Mouse (Mus musculus): ENCODE measurements around the gene Hirip3.
"Not testable (repeated sequence)": the region's sequence is repeated elsewhere in the genome, so short reads cannot be mapped to it uniquely, and the experiment has no call there.

Gene Hirip3

DNA sequence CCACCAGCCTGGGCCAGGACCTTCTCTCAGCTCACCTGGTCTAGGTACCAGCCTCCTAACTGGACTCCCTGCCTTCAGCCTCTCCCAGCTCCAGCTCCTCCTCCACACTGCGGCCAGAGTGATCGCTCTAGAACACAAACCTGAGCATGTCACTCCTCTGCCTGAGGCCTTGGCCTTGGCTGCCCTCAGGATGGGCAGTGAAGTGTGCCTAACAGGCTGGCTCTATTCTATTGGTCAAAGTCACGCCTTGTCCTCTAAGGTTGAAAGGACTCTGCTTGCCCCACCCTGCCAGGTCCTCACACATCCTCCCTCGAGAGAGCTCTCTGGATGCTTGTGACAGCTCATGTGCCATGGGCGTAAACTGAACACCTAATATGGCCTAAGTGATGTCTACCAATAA, 8.3 kb upstream of the Hirip3 start:
- no peak for DNase-seq (ENCODE audit: low read depth, low spot score)

- DNase-seq (ENCODE audit: low read depth, low spot score), result no peak
Observed at GRCm38 (mm10) chr7:126855641-126856040, 6.1 kb upstream of the Hirip3 start.

DNA sequence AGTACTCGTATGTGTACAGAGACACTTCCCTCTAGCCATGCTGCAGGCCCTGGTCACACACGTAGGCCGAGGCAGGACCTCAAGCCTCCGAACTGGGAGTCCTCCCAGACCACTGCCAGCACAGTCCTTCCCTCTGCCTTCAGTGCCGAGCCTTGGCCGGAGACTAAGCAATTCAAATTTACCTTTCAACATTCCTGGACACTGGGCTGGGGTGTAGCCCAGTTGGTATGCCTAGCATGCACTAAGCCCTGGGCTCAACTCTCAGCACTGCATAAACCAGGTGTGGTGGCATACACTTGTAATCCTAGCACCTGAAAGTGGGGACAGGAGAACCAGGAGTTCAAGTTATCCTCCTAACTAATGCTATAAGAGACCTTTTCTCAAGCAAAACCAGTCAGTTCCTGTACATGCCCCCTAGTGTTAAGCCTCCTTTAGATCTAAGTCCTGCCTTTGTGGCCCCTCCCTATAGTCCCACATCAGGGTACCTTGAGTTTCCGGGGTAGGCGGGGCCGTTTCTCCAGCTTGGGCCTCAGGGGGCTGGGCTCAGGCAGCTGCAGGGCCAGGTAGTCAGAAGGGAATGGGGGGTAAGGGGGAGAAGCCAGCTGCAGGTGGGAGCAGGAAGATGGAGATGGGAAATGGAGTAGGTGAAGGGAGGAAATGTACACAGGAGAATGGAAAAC, 4.9 kb upstream of the Hirip3 start:
- peak; percentile 91 for DNase-seq (ENCODE audit: low read depth, low spot score)

GRCm38 (mm10) chr7:126860987-126861386, 785 bp upstream of the Hirip3 start:
- no peak for DNase-seq (ENCODE audit: low read depth, low spot score)

GRCm38 (mm10) chr7:126862147-126862784, 494 bp downstream of the Hirip3 start, which contains the start of gene Ino80e:
TSS of gene Ino80e (minus strand) at chr7:126862377.
- peak; percentile 97 for DNase-seq (ENCODE audit: low read depth, low spot score)

GRCm38 (mm10) chr7:126863791-126864190, 2.0 kb downstream of the Hirip3 start:
- no peak for DNase-seq (ENCODE audit: low read depth, low spot score)

GRCm38 (mm10) chr7:126867534-126867933, 5.8 kb downstream of the Hirip3 start:
- no peak for DNase-seq (ENCODE audit: low read depth, low spot score)

GRCm38 (mm10) chr7:126868003-126868402, 6.2 kb downstream of the Hirip3 start:
- DNase-seq (ENCODE audit: low read depth, low spot score), result no peak

DNA sequence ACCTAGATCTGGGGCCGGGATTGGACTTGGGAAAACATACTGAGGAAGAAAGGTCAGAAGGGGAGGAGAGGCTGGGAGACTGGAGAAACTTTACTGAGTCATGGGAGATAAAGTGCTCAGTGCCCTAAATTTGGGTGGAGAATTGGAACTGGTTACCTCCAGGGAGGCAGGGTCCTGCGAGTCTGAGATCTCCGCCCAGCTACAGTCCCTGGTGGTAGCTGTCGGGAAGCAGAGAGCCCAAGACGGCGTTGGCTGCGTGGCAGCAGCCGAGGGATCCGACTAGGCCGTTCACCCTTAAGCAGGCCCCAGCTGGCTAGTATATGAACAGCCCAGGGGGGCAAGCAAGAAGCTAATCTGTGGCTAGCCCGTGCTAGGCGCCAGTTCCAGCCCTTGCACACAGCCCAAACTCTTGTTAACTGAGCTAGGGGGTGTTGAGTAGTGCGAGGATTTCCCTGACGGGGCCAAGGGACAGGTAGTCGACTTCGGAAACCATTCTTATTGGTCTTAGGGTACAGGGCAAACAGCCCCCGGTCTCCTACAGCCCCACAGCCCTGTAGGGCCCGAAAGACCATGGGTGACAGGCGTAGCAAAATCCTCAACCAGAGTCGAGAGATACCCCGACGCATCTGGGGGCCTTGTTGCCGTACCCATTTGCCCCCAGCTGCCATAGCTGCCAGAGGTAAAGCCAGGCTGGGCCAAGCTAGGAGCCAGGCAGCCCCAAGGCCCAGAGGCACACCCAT, 8.2 kb downstream of the Hirip3 start:
- no peak for DNase-seq (ENCODE audit: low read depth, low spot score)

DNA sequence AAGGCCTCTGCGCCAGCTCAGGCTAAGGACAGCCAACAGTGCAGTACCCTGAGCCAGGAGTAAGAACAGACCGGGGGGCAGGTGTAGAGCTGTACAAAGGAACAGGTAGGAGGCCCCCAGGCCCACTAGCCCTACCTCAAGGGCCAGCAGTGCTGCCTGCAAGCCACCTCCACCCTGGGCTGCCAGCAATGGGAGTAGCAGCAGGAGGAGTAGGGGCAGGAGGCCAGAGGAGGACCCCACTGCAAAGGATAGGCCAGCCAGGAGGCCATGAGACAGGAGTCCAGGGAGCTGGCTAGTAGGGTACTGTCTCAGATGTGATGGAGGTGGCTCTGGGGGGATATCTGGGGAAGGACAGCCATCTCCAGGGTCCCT, 8.7 kb downstream of the Hirip3 start:
- no peak for DNase-seq (ENCODE audit: low read depth, low spot score)

DNA sequence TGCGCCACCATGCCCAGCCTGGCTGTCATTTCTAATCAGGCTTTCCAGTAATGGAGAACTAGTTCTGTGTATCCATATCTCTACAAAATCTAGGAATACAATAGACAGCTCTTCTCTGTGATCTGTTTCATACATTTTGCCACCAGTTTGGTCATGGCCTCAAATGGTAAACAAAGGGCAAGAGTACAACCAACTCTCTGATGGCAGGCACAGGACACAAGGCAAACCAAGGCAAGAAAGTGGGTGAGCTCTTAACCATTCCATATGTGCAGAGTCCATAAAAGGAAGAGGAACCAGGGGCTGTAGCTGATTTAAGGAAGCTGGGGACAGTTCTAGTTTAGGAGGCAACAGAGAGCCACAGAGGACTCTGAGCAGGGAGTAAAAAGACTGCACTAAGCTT, 15.5 kb downstream of the Hirip3 start:
- DNase-seq (ENCODE audit: low read depth, low spot score), result no peak

- no peak for DNase-seq (ENCODE audit: low read depth, low spot score)
Observed at GRCm38 (mm10) chr7:126881040-126881439, 19.3 kb downstream of the Hirip3 start.

DNA sequence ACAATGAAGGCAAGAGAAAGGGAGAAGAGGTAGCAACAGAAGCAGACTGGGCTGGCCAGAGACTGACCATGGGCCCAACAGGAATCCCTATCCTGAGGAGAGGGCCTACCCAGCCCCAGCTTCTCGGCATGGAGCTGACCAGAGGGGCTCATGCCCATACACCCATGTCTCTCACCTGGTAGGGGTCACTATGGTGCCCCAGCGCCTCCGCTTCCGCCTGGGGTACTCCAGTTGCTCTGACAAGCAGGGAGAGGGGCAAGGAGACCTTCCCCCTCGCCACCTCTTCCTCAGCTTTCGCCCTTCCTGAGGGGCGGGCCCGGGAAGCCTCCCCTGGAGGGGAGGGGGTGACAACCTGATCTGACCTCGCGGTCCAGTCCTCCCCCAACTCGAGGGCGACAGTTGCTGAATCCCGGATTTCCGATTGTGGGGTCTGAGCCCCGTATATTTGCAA, 22.0 kb downstream of the Hirip3 start:
- no peak for DNase-seq (ENCODE audit: low read depth, low spot score)

- peak; percentile 100 for DNase-seq (ENCODE audit: low read depth, low spot score)
Observed at GRCm38 (mm10) chr7:126884286-126885164, 22.8 kb downstream of the Hirip3 start, which contains the start of gene Taok2. TSS of gene Taok2 (minus strand) at chr7:126884703.

- DNase-seq (ENCODE audit: low read depth, low spot score), result no peak
Observed at GRCm38 (mm10) chr7:126887281-126887680, 25.5 kb downstream of the Hirip3 start.

GRCm38 (mm10) chr7:126888852-126889251, 27.1 kb downstream of the Hirip3 start:
- peak; percentile 63 for DNase-seq (ENCODE audit: low read depth, low spot score)

DNA sequence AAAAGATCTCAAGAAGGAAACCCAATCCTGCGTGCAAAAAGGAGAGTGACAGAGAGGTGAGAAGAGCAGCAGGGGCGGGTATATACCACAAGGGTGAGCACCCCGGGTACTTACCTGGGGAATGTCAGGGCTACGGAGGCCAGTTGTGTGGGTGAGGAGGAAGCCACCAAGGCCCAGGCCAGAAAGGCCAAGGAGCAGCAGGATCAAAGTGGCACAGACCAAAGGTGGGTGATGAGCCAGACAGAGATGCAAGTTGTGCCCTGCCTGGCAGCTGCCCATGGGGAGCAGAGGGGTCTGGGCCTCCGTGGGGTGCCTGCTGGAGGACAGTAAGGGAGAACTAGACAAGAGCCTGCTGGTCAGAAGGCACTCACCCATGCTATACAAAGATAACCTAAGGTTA, 35.1 kb downstream of the Hirip3 start:
- no peak for DNase-seq (ENCODE audit: low read depth, low spot score)

- DNase-seq (ENCODE audit: low read depth, low spot score), result no peak
Observed at GRCm38 (mm10) chr7:126897390-126898101, 35.8 kb downstream of the Hirip3 start.

DNA sequence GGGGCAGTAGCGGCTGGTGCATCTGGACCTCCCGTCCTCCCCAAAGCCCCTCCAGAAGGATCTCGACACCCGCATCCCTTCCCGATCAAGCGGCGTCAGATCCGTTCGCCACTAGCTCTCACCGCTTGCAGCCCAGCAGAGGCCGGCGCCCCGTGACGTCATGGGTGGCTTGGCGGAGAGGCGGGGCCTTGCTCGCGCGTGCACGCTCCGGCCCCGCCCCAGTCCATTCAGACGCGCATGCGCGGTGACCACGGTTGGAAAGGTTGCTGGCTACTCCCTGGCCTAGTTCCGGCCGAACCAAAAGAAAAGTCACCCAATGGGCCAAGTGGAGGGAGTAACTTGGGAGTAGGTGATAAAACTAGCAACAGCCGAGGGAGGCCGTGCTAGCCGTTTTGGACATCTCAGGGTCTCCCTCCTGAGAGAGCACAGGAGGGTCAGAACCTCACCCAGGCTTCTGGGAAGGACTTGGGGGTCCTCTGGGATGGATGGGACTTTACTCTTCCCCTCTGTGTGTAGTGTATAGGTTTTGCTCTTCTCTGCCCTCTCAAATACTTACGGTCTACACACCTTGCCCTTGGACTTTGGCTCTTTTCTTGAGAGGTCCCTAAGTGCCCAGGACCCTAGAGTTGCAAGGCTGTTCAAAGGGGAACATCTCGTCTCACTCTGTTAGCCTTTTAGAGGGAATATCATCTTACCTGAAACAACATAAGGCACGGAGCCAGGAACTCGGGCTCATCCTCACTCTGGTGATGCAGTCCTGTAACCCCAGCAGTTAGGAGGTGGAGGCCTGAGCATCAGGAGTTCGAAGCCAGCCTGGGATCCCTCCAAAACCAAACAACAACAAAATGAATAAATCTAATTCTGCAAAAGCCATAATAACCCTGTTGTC, 36.6 kb downstream of the Hirip3 start:
- DNase-seq (ENCODE audit: low read depth, low spot score), result peak; percentile 95

DNA sequence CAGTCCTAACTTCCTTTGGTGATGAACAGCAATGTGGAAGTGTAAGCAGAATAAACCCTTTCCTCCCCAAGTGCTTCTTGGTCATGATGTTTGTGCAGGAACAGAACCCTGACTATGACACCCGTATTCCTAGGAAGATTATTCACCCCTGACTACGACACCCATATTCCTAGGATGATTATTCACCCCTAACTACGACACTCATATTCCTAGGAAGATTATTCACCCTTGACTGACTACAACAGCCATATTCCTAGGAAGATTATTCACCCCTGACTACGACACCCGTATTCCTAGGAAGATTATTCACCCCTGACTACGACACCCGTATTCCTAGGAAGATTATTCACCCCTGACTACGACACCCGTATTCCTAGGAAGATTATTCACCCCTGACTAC, 38.0 kb downstream of the Hirip3 start:
- not testable (repeated sequence) for DNase-seq (ENCODE audit: low read depth, low spot score)
